Mouse (Mus musculus) frontal cortex, postnatal 36 days (tissue): ENCODE results near the gene Tnnt1.

Source experiments
- DNase-seq, 2 experiments: peaks; one replicate each; pipeline ENCODE4 v3.0.0; 2022; ENCODE audit warnings: low spot score in 2 of 2

Tnnt1 gene

GRCm38 (mm10) chr7:4497271-4497903 lies 18.8 kb downstream of the Tnnt1 start:
- no peak for DNase-seq

- DNase-seq = no peak
Measured at GRCm38 (mm10) chr7:4496468-4496867, 19.7 kb downstream of the Tnnt1 start.

DNA sequence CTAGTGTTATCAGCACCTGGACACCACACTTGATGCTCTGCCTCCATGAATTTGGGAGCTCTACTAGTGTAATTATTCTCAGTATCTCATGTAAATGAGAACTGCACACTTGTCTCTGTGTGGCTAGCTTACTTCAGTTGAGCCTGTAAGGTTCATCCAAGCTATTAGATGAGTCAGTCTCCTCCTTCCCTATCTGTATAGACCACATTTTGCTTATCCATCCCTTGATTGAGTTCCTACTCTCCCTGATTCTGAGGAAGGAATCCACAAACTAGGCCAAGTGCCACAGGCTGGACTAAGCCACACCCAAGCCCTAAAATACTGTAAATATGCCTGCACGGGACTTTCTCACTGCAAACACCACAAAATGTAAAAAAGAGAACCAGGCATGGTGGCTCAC lies 22.2 kb downstream of the Tnnt1 start:
- no peak for DNase-seq

- no peak for DNase-seq
Measured at GRCm38 (mm10) chr7:4492284-4493224, 23.6 kb downstream of the Tnnt1 start.

DNA sequence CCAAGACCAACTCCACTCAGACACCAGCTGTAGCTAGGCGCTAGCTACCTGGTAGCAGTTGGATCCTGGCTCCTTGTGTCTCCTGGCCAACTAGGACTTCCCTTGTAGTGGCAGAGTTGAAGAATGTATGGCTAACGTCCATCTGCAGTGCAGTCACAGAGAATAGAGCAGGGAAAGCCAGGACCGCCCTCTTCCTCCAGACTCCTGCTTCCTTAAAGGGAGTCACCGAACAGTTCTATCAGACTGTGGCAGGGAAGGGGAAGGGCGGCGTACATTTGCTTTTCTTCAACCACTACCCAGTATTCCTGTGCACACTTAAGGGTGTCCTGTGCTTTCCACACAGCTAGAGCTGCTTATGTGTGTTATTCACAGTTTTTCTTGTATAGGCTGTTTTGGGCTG lies 24.9 kb downstream of the Tnnt1 start:
- no peak for DNase-seq

DNA sequence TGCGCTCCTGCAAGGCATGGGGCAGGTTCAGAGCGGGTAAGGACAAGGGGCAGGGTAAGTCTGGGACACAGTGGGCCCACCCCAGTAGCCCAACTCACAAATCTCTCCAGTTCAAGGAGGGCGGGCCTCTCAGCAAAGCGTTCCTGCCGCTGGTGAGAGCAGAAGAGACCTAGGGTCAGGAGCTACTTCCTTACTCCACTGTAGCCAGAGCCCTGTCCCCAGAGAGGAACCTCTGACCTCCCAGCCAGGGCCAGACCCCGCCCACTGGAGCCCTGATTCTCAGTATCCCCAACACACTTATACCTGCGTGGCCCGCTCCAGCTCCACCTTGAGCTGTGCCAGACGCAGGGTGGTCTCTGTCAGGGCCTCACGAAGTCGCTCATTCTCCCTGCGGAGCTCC lies 33.9 kb downstream of the Tnnt1 start:
- DNase-seq = no peak

DNA sequence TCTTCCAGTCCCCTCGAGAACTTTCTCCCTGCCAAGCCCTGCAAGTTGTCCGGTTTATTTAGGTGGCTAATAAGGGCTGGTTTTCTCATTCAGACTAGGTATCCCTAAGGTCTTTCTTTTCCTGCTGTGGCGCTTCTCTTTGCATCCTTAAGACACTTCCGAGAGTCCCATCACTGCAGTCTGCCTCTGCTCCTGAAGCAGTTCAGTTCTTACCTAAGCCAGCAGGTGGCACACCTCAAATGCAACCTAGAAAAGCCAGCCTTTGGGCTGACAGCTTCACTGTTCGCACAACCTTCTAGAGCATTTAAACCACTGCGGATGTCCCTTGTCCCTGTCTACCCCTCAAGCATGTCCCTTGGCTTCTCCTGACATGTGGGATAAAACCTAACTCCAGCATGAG lies 36.5 kb downstream of the Tnnt1 start:
- peak in 1 of 2 experiments; percentile 55 for DNase-seq

DNA sequence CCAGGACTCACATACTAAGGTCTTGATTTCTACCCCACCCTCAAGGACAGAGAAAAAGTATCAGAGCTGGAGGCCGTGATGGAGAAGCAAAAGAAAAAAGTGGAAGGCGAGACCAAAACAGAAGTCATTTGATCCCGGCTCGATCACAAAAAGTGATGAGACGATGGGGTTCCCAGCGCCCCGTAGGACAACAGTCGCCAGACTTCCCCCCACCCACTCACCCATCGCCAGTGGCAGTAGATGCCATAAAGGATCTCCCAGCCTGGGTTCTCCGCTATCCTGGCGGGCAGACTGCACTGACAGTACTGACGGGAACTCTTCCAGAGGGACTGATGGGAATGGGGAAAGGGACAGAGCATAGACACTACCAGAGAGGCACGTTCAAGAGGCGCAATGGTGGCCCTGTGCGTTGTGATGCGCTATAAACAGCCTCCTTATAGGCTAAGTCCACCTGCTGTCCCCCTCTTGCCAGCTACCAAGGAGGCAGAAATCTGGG lies 37.3 kb downstream of the Tnnt1 start:
- no peak for DNase-seq

DNA sequence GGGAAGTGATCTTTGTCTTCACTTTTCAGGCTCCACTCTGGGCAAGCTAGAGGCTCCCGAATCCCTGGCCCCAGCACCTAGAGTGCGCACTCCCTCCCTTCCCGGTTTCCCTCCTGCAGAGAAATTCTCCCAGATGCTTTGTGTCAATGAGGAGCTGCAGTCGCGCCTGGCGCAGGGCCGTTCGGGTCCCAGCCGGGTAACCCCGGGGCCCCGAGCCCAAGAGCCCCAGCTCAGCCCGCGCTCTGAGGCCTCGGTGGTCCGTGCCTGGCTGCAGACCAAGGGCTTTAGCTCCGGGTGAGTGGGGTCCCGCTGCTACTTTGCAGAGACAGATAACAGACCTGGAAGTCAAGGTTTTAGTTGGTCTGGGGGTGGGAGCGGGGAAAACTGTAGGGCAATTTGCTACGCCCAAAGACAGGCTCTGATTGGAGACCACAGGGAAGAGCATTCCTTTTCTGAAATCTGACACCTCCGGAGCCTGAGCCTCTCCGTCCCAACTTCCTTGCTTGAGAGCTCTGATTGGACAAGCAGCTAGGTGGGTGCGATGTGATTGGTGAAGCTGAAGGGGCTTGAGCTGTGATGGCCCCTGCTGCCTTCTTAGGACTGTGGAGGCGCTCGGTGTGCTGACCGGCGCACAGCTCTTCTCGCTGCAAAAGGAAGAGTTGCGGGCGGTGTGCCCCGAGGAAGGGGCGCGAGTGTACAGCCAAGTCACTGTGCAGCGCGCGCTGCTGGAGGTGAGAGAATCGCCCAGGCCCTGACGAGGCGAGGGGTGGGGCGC lies 38.0 kb downstream of the Tnnt1 start:
- DNase-seq = peak; percentile 65 to 69

DNA sequence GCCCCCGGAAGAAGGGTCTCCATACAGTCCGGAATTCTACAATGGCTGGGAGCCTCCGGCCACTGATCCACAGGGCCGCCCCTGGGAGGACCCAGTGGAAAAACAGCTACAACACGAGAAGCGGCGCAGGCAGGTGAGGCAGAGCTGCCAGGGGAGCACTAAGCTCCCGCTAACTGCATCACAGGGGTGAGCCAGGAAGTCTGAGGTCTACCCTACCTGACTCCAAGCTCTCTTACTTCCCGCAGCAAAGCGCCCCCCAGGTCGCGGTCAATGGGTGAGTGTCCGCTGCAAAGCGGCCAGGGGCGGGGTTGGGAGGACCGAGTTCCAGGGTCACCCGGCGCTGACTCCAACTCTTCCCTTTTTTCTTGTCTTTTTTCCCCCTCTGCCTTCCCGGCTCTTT lies 42.2 kb downstream of the Tnnt1 start:
- DNase-seq = no peak

- peak; percentile 88 to 92 for DNase-seq
Measured at GRCm38 (mm10) chr7:4471179-4471555, 45.0 kb downstream of the Tnnt1 start.

- peak in 1 of 2 experiments; percentile 54 for DNase-seq
Measured at GRCm38 (mm10) chr7:4470275-4471178, 45.7 kb downstream of the Tnnt1 start.

DNA sequence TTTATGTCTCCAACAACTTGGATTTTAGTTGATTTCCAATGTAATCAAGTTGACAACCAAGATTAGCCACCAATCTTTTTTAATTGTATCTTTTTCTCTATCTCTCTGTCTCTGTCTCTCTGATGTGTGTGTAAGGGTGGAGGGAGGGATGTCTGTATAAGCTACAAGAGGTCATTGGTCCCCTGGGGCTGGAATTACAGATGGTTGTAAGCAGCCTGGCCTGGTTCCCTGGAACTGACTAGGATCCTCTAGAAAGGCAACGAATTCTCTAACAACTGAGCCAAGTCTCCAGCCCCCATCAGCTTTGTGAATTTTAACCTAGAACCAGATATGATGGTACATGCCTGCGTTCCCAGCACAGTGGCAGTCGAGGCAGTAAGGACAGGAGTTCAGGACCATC lies 48.4 kb downstream of the Tnnt1 start:
- DNase-seq = no peak

GRCm38 (mm10) chr7:4464194-4464824 lies 51.9 kb downstream of the Tnnt1 start:
- DNase-seq = no peak

GRCm38 (mm10) chr7:4460576-4461434 lies 55.4 kb downstream of the Tnnt1 start, which contains the start of gene Eps8l1:
Gene Eps8l1, plus strand, starts transcription at chr7:4460674.
- no peak for DNase-seq
